Mouse (Mus musculus) lung, postnatal 0 days (tissue): ENCODE measurements around the gene Map3k10.

ENCODE experiments used
- CTCF ChIP-seq: IDR thresholded peaks from 2 replicates; pipeline ENCODE4 v1.5.1; 2016; ENCODE audit warnings: antibody characterized with exemption, mild to moderate bottlenecking
- EP300 ChIP-seq: IDR thresholded peaks from 2 replicates; pipeline ENCODE4 v1.6.1; 2016; ENCODE audit warnings: antibody characterized with exemption, mild to moderate bottlenecking, control low read depth

DNA sequence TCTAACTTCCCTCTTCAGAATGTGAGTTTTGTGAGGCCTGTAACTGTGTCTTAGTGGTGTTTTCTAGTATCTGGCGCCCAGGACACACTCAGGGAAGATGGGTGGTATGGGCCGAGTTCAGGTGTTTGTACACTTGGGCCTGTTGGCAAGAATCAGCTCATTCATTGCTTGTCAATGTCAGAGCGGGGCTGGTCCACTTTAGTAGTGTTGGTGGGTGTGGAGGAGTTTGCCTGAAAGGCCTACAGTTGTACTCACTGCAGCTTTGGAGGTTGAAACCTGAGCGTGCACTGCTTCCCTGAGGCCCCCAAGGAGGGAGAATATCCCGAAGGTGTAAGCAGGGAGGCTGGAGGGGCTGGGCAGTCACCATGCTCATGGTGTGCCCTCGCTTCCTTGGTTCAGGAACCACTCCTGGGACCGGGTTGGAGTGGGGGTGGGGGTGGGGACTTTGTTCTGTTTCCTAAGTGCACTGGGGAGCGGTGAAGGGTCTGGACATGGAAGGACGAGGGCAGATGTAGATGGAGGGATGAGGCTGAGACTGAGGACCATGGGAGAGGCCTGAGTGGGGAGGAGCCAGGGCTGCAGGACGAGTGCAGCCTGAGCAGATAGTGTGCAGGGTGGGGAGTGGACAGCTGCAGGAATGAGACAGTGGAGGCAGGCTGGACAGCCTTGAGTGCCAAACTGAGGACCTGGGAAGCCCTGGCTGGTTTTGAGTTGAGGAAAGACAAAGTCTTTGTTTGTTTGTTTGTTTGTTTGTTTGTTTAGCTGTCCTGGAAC is 67.7 kb downstream of the Map3k10 start:
- TF ChIP-seq EP300 (no peak), CTCF (no peak)
